Mouse (Mus musculus): ENCODE results near the gene Dnmt3l.

- TF ChIP-seq CTCF (IDR thresholded peaks at IDR 0.05; ENCODE audit: low read depth) (peak; percentile 56), EP300 (IDR thresholded peaks at IDR 0.05; ENCODE audit: low read depth) (no peak)
Observed at GRCm38 (mm10) chr10:78069101-78070011, 27.6 kb downstream of the Dnmt3l start, which contains the start of gene Icosl.

All from heart, postnatal 0 days (tissue).